Mouse (Mus musculus) lung, embryonic 14.5 days (tissue): ENCODE results near the gene Cfap54. TPM values are rescaled to one million over a fixed set of nuclear protein-coding genes. Genes with fewer than 3 reads are reported as not detected.

Experiments
- ATAC-seq: fragments of 200-750 bp; cut with Nextera tagmentation; 2 replicates; pipeline ENCODE4 v1.8.0; 2017; ENCODE audit warnings: mild to moderate bottlenecking, moderate TSS enrichment, moderate library complexity; ENCODE audit not compliant: insufficient read depth
- DNase-seq: peaks from one replicate; pipeline ENCODE4 v3.0.0-alpha.2; 2015
- H3K27ac ChIP-seq: fragments of 300-500 bp; sonication (generic); 2 replicates; pipeline ENCODE4 v1.5.1; 2014; ENCODE audit warnings: low read depth, mild to moderate bottlenecking, moderate library complexity
- H3K27me3 ChIP-seq: fragments of 300-500 bp; sonication (generic); 2 replicates; pipeline ENCODE4 v1.6.1; 2014; ENCODE audit warnings: low read length, control low read depth; ENCODE audit not compliant: insufficient read depth
- H3K36me3 ChIP-seq: fragments of 300-500 bp; sonication (generic); 2 replicates; pipeline ENCODE4 v1.6.1; 2014; ENCODE audit warnings: control low read depth; ENCODE audit not compliant: insufficient read depth
- H3K4me1 ChIP-seq: fragments of 300-500 bp; sonication (generic); 2 replicates; pipeline ENCODE4 v1.6.1; 2014; ENCODE audit warnings: antibody characterized with exemption, control low read depth; ENCODE audit not compliant: insufficient read depth
- H3K4me2 ChIP-seq: fragments of 300-500 bp; sonication (generic); 2 replicates; pipeline ENCODE4 v1.6.1; 2014; ENCODE audit warnings: mild to moderate bottlenecking
- H3K4me3 ChIP-seq: fragments of 300-500 bp; sonication (generic); 2 replicates; pipeline ENCODE4 v1.5.1; 2014; ENCODE audit warnings: low read depth, low read length
- H3K9ac ChIP-seq: fragments of 300-500 bp; sonication (generic); 2 replicates; pipeline ENCODE4 v1.6.1; 2014
- H3K9me3 ChIP-seq: fragments of 300-500 bp; sonication (generic); 2 replicates; pipeline ENCODE4 v1.6.1; 2016; ENCODE audit warnings: low read depth, low read length, control low read depth
- CTCF ChIP-seq: IDR thresholded peaks from 2 replicates; pipeline ENCODE4 v1.5.1; 2016; ENCODE audit warnings: antibody characterized with exemption, low read depth
- WGBS: fragments of 180-500 bp; shearing (Covaris S2); extraction: QIAGEN DNeasy Blood & Tissue Kit; methylation state at CpG from one replicate; pipeline ENCODE4 v1.1.7; 2014; 5-methylcytosine and 5-hydroxymethylcytosine counted together
- polyA plus RNA-seq: library from polyadenylated mRNA; unstranded; fragments of >200 nt; fragmentation: Nextera tagmentation; extraction: Ambion mirVana; gene quantifications from 2 replicates; pipeline ENCODE4 v1.2.1, GENCODE M21; 2014

The Cfap54 gene
- polyA plus RNA-seq, 1 experiment from 2014 or later: 0.70 TPM

DNA sequence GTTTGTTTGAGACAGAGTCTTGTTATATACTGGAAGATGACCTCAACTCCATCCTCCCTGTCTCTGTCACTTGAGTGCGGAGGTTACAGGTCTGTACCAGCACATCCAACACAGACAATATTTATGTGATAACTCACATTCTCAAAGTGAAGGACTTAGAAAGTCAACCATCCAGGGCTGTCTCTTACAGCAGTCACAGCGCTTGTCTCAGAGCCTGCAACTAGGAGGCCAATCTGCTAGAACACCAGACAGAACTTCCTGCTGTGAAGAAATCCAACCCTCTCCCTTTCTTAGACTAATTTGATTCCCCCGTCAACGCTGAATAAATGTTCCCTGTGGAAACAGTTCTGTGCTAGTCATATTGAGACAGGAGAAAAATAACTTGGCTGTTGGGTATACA lies 41.9 kb upstream of the Cfap54 start:
- no peaks in the 10 kb centered on the region for H3K36me3 ChIP-seq
- peak overlapping the region; percentile 48; the same call in 1 of the 2 replicates for H3K27ac ChIP-seq
- H3K4me3 ChIP-seq: no peak overlapping the region
- 78% methylated on average over 4 of the region's 4 CpGs for WGBS
- no peak for TF ChIP-seq CTCF
- peaks cover 5% of the 10 kb centered on the region; the same call in 1 of the 2 replicates for H3K4me1 ChIP-seq
- ATAC-seq (no peak), DNase-seq (no peak)
- no peaks in the 10 kb centered on the region for H3K9me3 ChIP-seq
- no peaks in the 10 kb centered on the region for H3K27me3 ChIP-seq
- H3K9ac ChIP-seq: no peak overlapping the region
- no peak overlapping the region for H3K4me2 ChIP-seq

- no peak for TF ChIP-seq CTCF
- Histone ChIP-seq H3K27ac (no peak overlapping the region), H3K36me3 (no peaks in the 10 kb centered on the region), H3K4me2 (no peak overlapping the region), H3K4me3 (no peak overlapping the region), H3K9me3 (no peaks in the 10 kb centered on the region), H3K9ac (no peak overlapping the region), H3K27me3 (no peaks in the 10 kb centered on the region), H3K4me1 (peaks cover 5% of the 10 kb centered on the region; the same call in 1 of the 2 replicates)
- DNase-seq: no peak
- WGBS: 60% methylated on average over 12 of the region's 12 CpGs
- ATAC-seq: no peak
These were observed 41.2 kb upstream of the Cfap54 start for GRCm38 (mm10) chr10:93122399-93123184.

GRCm38 (mm10) chr10:93121262-93121860 lies 39.9 kb upstream of the Cfap54 start:
- no peak for TF ChIP-seq CTCF
- ATAC-seq (no peak), DNase-seq (no peak)
- WGBS: 90% methylated on average over 6 of the region's 6 CpGs
- Histone ChIP-seq H3K9me3 (no peaks in the 10 kb centered on the region), H3K27ac (no peak overlapping the region), H3K27me3 (no peaks in the 10 kb centered on the region), H3K4me3 (no peak overlapping the region), H3K36me3 (no peaks in the 10 kb centered on the region), H3K4me2 (no peak overlapping the region), H3K4me1 (peaks cover 5% of the 10 kb centered on the region; the same call in 1 of the 2 replicates), H3K9ac (no peak overlapping the region)

- no peaks in the 10 kb centered on the region for H3K36me3 ChIP-seq
- H3K4me2 ChIP-seq: no peak overlapping the region
- 72% methylated on average over 5 of the region's 5 CpGs for WGBS
- no peak overlapping the region for H3K4me3 ChIP-seq
- TF ChIP-seq CTCF: no peak
- H3K9ac ChIP-seq: no peak overlapping the region
- ATAC-seq: no peak
- H3K27ac ChIP-seq: no peak overlapping the region
- DNase-seq: no peak
- H3K27me3 ChIP-seq: no peaks in the 10 kb centered on the region
- H3K4me1 ChIP-seq: peaks cover 5% of the 10 kb centered on the region; the same call in 1 of the 2 replicates
- H3K9me3 ChIP-seq: no peaks in the 10 kb centered on the region
These were observed 38.4 kb upstream of the Cfap54 start for GRCm38 (mm10) chr10:93119809-93120208.

- TF ChIP-seq CTCF: no peak
- H3K27ac ChIP-seq: no peak overlapping the region
- WGBS: 65% methylated on average over 3 of the region's 3 CpGs
- H3K27me3 ChIP-seq: no peaks in the 10 kb centered on the region
- DNase-seq (no peak), ATAC-seq (no peak)
- no peak overlapping the region for H3K4me2 ChIP-seq
- H3K9ac ChIP-seq: no peak overlapping the region
- H3K4me3 ChIP-seq: no peak overlapping the region
- no peaks in the 10 kb centered on the region for H3K9me3 ChIP-seq
- no peaks in the 10 kb centered on the region for H3K36me3 ChIP-seq
- H3K4me1 ChIP-seq: no peaks in the 10 kb centered on the region
These were observed 35.2 kb upstream of the Cfap54 start for GRCm38 (mm10) chr10:93116636-93117035.

- Histone ChIP-seq H3K36me3 (no peaks in the 10 kb centered on the region), H3K4me3 (no peak overlapping the region), H3K9me3 (no peaks in the 10 kb centered on the region), H3K27me3 (no peaks in the 10 kb centered on the region), H3K27ac (no peak overlapping the region), H3K9ac (no peak overlapping the region), H3K4me2 (no peak overlapping the region), H3K4me1 (no peaks in the 10 kb centered on the region)
- ATAC-seq (no peak), DNase-seq (no peak)
- WGBS: 74% methylated on average over 1 of the region's 1 CpGs
- TF ChIP-seq CTCF: no peak
These were observed 34.3 kb upstream of the Cfap54 start for GRCm38 (mm10) chr10:93115743-93116142.

DNA sequence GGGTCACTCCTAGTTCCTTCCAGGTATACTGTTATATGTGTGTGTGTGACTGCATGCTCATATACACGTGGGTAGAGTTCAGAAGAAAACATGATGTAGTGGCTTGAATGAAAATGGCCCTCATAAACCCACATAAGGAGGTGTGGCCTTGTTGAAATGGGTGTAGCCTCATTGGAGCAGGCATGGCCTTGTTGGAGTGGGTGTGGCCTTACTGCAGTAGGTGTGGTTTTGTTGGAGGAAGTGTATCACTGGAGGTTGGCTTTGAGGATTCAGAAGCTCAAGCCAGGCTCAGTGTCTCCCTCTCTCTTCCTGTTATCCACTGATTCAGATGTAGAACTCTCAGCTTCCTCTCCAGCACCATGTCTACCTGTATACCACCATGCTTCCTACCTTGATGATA lies 33.4 kb upstream of the Cfap54 start:
- DNase-seq: no peak
- H3K27me3 ChIP-seq: no peaks in the 10 kb centered on the region
- H3K9ac ChIP-seq: no peak overlapping the region
- no peak overlapping the region for H3K4me3 ChIP-seq
- H3K4me1 ChIP-seq: no peaks in the 10 kb centered on the region
- ATAC-seq: no peak
- H3K27ac ChIP-seq: no peak overlapping the region
- no peaks in the 10 kb centered on the region for H3K9me3 ChIP-seq
- H3K36me3 ChIP-seq: no peaks in the 10 kb centered on the region
- TF ChIP-seq CTCF: no peak
- H3K4me2 ChIP-seq: no peak overlapping the region
- WGBS: 68% methylated on average over 1 of the region's 1 CpGs
